Comparison of ENCODE assay signal across 8 mouse cellular contexts in genomic region chr19:46689460-46690372, GRCm38 (mm10). TPM values are rescaled to one million over a fixed set of nuclear protein-coding genes. Genes with fewer than 3 reads are reported as not detected.
DNase-seq lines count a peak whose midpoint lies in the region; ATAC-seq and TF ChIP-seq lines count a peak whose summit lies in the region.

Borcs7 (plus strand) TSS chr19:46689906.

- peak within 1 kb of the TSS; percentile 76 for H3K4me2 ChIP-seq in heart, embryonic 15.5 days
- peak within 1 kb of the TSS; percentile 69 for H3K4me2 ChIP-seq in liver, embryonic 14.5 days (ENCODE audit: low read depth)
- H3K4me2 ChIP-seq in neural tube, embryonic 11.5 days (ENCODE audit: low read depth) = peak within 1 kb of the TSS; percentile 60
- H3K4me2 ChIP-seq in stomach, postnatal 0 days (replicated peaks; ENCODE audit: low read depth) = peak within 1 kb of the TSS; percentile 59

- H3K9me3 ChIP-seq in forebrain, embryonic 10.5 days = no peaks in the 10 kb centered on the region
- H3K9me3 ChIP-seq in heart, embryonic 15.5 days (replicated peaks) = no peaks in the 10 kb centered on the region
- H3K9me3 ChIP-seq in liver, embryonic 14.5 days (ENCODE audit: control insufficient read depth, low read length) = no peaks in the 10 kb centered on the region
- H3K9me3 ChIP-seq in neural tube, embryonic 11.5 days (ENCODE audit: control insufficient read depth, low read length) = no peaks in the 10 kb centered on the region
- H3K9me3 ChIP-seq in stomach, postnatal 0 days (ENCODE audit: control insufficient read depth, low read length) = no peaks in the 10 kb centered on the region

- H3K27me3 ChIP-seq in forebrain, embryonic 10.5 days (ENCODE audit: poor library complexity, severe bottlenecking) = no peaks in the 10 kb centered on the region
- H3K27me3 ChIP-seq in heart, embryonic 15.5 days = no peaks in the 10 kb centered on the region
- H3K27me3 ChIP-seq in liver, embryonic 14.5 days (ENCODE audit: control insufficient read depth, insufficient read depth, low read length) = no peaks in the 10 kb centered on the region
- no peaks in the 10 kb centered on the region for H3K27me3 ChIP-seq in neural tube, embryonic 11.5 days (ENCODE audit: control insufficient read depth, insufficient read depth, low read length)
- no peaks in the 10 kb centered on the region for H3K27me3 ChIP-seq in stomach, postnatal 0 days (ENCODE audit: control insufficient read depth, insufficient read depth, low read length)

- H3K27ac ChIP-seq in forebrain, embryonic 10.5 days = peak within 1 kb of the TSS; percentile 97
- H3K27ac ChIP-seq in heart, embryonic 15.5 days = peak within 1 kb of the TSS; percentile 86
- peak within 1 kb of the TSS; percentile 25; the same call in 1 of the 2 replicates for H3K27ac ChIP-seq in liver, embryonic 14.5 days
- H3K27ac ChIP-seq in neural tube, embryonic 11.5 days (ENCODE audit: low read depth, low read length) = no peak within 1 kb of the TSS
- peak within 1 kb of the TSS; percentile 78 for H3K27ac ChIP-seq in stomach, postnatal 0 days (replicated peaks)

- peak within 1 kb of the TSS; percentile 96 for H3K9ac ChIP-seq in heart, embryonic 15.5 days
- H3K9ac ChIP-seq in liver, embryonic 14.5 days (replicated peaks) = peak within 1 kb of the TSS; percentile 79
- H3K9ac ChIP-seq in neural tube, embryonic 11.5 days (ENCODE audit: low read length) = peak within 1 kb of the TSS; percentile 85
- H3K9ac ChIP-seq in stomach, postnatal 0 days (ENCODE audit: low read length) = peak within 1 kb of the TSS; percentile 87

- peak; percentile 69 for DNase-seq in c-Kit-negative CD71-positive TER-119-positive erythroid progenitor cells, embryonic 14.5 days (ENCODE audit: low read depth, low spot score)
- peak; percentile 88 for DNase-seq in forebrain, embryonic 10.5 days (ENCODE audit: extremely low spot score, low spot score)
- peak; percentile 88 to 95 for DNase-seq in kidney, postnatal 25 days
- peak; percentile 67 to 73 (median 73) for DNase-seq in liver, embryonic 14.5 days (ENCODE audit: low read depth in 3 of 3, low spot score in 3 of 3)
- peak; percentile 88 for DNase-seq in neural tube, embryonic 11.5 days (ENCODE audit: low spot score)
- peak; percentile 86 for DNase-seq in stomach, postnatal 0 days (ENCODE audit: low spot score)

- no peak for TF ChIP-seq CTCF in liver, embryonic 14.5 days (IDR thresholded peaks at IDR 0.05; ENCODE audit: low read depth)
- no peak for TF ChIP-seq CTCF in stomach, postnatal 0 days (IDR thresholded peaks at IDR 0.05; ENCODE audit: low read depth)

- 2% methylated on average over 44 of the region's 44 CpGs for WGBS in forebrain, embryonic 10.5 days
- 2% methylated on average over 44 of the region's 44 CpGs for WGBS in heart, embryonic 15.5 days
- 1% methylated on average over 44 of the region's 44 CpGs for WGBS in liver, embryonic 14.5 days (ENCODE audit: insufficient replicate concordance)
- WGBS in neural tube, embryonic 11.5 days = 2% methylated on average over 44 of the region's 44 CpGs
- 3% methylated on average over 44 of the region's 44 CpGs for WGBS in stomach, postnatal 0 days

- H3K4me1 ChIP-seq in forebrain, embryonic 10.5 days = peaks cover 13% of the 10 kb centered on the region
- H3K4me1 ChIP-seq in heart, embryonic 15.5 days (replicated peaks) = peaks cover 10% of the 10 kb centered on the region
- H3K4me1 ChIP-seq in liver, embryonic 14.5 days (replicated peaks; ENCODE audit: control insufficient read depth in 2 of 2, insufficient read depth in 2 of 2, low read length in 1 of 2) = peaks cover 6 to 8% of the 10 kb centered on the region in 2 experiments; a peak in 2 of 4 replicates
- peaks cover 5% of the 10 kb centered on the region; the same call in 1 of the 2 replicates for H3K4me1 ChIP-seq in neural tube, embryonic 11.5 days (ENCODE audit: control insufficient read depth, insufficient read depth, low read length)
- H3K4me1 ChIP-seq in stomach, postnatal 0 days (replicated peaks; ENCODE audit: control insufficient read depth, insufficient read depth) = no peaks in the 10 kb centered on the region

- peaks cover 6% of the 10 kb centered on the region; the same call in 1 of the 2 replicates for H3K36me3 ChIP-seq in forebrain, embryonic 10.5 days (replicated peaks)
- H3K36me3 ChIP-seq in heart, embryonic 15.5 days = 0 out of 2 replicates have a peak, but pooled peaks cover 3% of the 10 kb centered on the region
- H3K36me3 ChIP-seq in liver, embryonic 14.5 days (replicated peaks; ENCODE audit: control insufficient read depth, insufficient read depth, low read depth) = no peaks in the 10 kb centered on the region
- H3K36me3 ChIP-seq in neural tube, embryonic 11.5 days (ENCODE audit: control insufficient read depth, insufficient read depth, low read length) = no peaks in the 10 kb centered on the region
- no peaks in the 10 kb centered on the region for H3K36me3 ChIP-seq in stomach, postnatal 0 days (ENCODE audit: control insufficient read depth, insufficient read depth, low read length)

- peak; percentile 99 for ATAC-seq in CD4-positive, CD25-positive, alpha-beta regulatory T cell, adult 4 months
- peak; percentile 91 for ATAC-seq in heart, embryonic 15.5 days (replicated peaks; ENCODE audit: insufficient number of reproducible peaks, insufficient read depth, low FRiP score, low read depth)
- ATAC-seq in liver, embryonic 14.5 days (ENCODE audit: insufficient read depth) = peak; percentile 93
- ATAC-seq in neural tube, embryonic 11.5 days (ENCODE audit: insufficient read depth, low FRiP score, low TSS enrichment) = peak; percentile 93
- peak; percentile 93 for ATAC-seq in stomach, postnatal 0 days (ENCODE audit: low FRiP score, low TSS enrichment)

- peak within 1 kb of the TSS; percentile 71 for H3K4me3 ChIP-seq in forebrain, embryonic 10.5 days
- H3K4me3 ChIP-seq in heart, embryonic 15.5 days = peak within 1 kb of the TSS; percentile 96
- H3K4me3 ChIP-seq in liver, embryonic 14.5 days (ENCODE audit: insufficient read depth in 1 of 2, low read depth in 2 of 2, low read length in 2 of 2) = peak within 1 kb of the TSS; percentile 89 to 95
- peak within 1 kb of the TSS; percentile 68 for H3K4me3 ChIP-seq in neural tube, embryonic 11.5 days (ENCODE audit: low read depth, low read length)
- H3K4me3 ChIP-seq in stomach, postnatal 0 days (ENCODE audit: low read depth, low read length) = peak within 1 kb of the TSS; percentile 72

- no peak for TF ChIP-seq EP300 in liver, embryonic 14.5 days (IDR thresholded peaks at IDR 0.05; ENCODE audit: low read depth)
- no peak for TF ChIP-seq EP300 in stomach, postnatal 0 days (optimal IDR thresholded peaks at IDR 0.05)

RNA-seq across cellular contexts. Expression of gene Borcs7, which starts in this region (rescaled TPM):
- 1 to 10 TPM; 6.8 to 7.4 TPM for polyA plus RNA-seq in CD4-positive, CD25-positive, alpha-beta regulatory T cell, adult 4 months (2017; shearing (Covaris generic))
- 13.7 and 13.9 TPM in 2 replicates for polyA plus RNA-seq in forebrain, embryonic 10.5 days (2016; fragmentation: Nextera tagmentation; extraction: Ambion mirVana)
- polyA plus RNA-seq in heart, embryonic 15.5 days (2015; fragmentation: Nextera tagmentation; extraction: Ambion mirVana) = 15.5 and 15.7 TPM in 2 replicates
- 2.1 and 2.7 TPM in 2 replicates for polyA plus RNA-seq in liver, embryonic 14.5 days (2012; rRNA removed)
- 5.0 and 6.0 TPM in 2 replicates for polyA plus RNA-seq in liver, embryonic 14.5 days (2014; fragmentation: Nextera tagmentation; extraction: Ambion mirVana)
- 14.1 and 14.7 TPM in 2 replicates for polyA plus RNA-seq in neural tube, embryonic 11.5 days (2014; fragmentation: Nextera tagmentation; extraction: Ambion mirVana)
- 15.6 and 17.0 TPM in 2 replicates for polyA plus RNA-seq in stomach, postnatal 0 days (2015; fragmentation: Nextera tagmentation; extraction: Ambion mirVana)
